Mouse (Mus musculus) left cerebral cortex, postnatal 10 days (tissue): ENCODE measurements at regions not wholly inside any gene's neighbourhood (a gene's known extent, or its start where the extent isn't known, plus 50 kb on each side); places are given as distances from the start of the nearest gene placed in this dataset.

Experiments
- DNase-seq, 2 experiments: peaks; one replicate each; pipeline ENCODE4 v3.0.0; 2021 to 2022; ENCODE audit warnings: low spot score in 2 of 2, mixed read lengths in 1 of 2; ENCODE audit errors: extremely low spot score in 1 of 2
- intact Hi-C: fragments of 180-260 bp; cut with DNase I; formaldehyde crosslinking; loops from one replicate; pipeline ENCODE4 v1.15.1; 2025

GRCm38 (mm10) chr9:96419151-96419550 lies 54.9 kb upstream of the Atp1b3 start:
- DNase-seq: no peak
- intact Hi-C loops: no loop called here

GRCm38 (mm10) chr9:96415873-96416570 lies 51.8 kb upstream of the Atp1b3 start:
- intact Hi-C loops: no loop called here
- DNase-seq: peak in 1 of 2 experiments; percentile 45
